In genomic region chr2:30643422-30643821, GRCm38 (mm10) we compare ENCODE assay signal across 16 mouse cellular contexts. TPM values are rescaled to one million over a fixed set of nuclear protein-coding genes. Genes with fewer than 3 reads are reported as not detected.
A peak's percentile ranks its signal among the peaks of the same experiment; 100 is the strongest.
DNase-seq lines count a peak whose midpoint lies in the region; ATAC-seq and TF ChIP-seq lines count a peak whose summit lies in the region.
"Had no signal": no experiment of that assay in that cellular context is flagged by ENCODE, and none has a peak within 500 bp of the region (broad histone marks: within the 10 kb centered on the region; RNA-seq: fewer than 3 reads in every experiment).

No protein-coding gene starts in this region.

- no peak for ATAC-seq in midbrain, embryonic 15.5 days (replicated peaks)
- ATAC-seq in midbrain, postnatal 0 days (ENCODE audit: low FRiP score) = no peak
- no peak for ATAC-seq in embryonic facial prominence, embryonic 12.5 days (ENCODE audit: insufficient number of reproducible peaks, insufficient read depth, low FRiP score, low TSS enrichment)
- no peak for ATAC-seq in hindbrain, embryonic 12.5 days (ENCODE audit: low FRiP score)
- ATAC-seq in neural tube, embryonic 15.5 days (ENCODE audit: low FRiP score) = no peak

- H3K4me3 ChIP-seq in midbrain, embryonic 15.5 days = no peak overlapping the region
- H3K4me3 ChIP-seq in midbrain, postnatal 0 days (ENCODE audit: low read depth, low read length) = no peak overlapping the region
- no peak overlapping the region for H3K4me3 ChIP-seq in embryonic facial prominence, embryonic 12.5 days
- H3K4me3 ChIP-seq in hindbrain, embryonic 12.5 days = no peak overlapping the region
- no peak overlapping the region for H3K4me3 ChIP-seq in neural tube, embryonic 15.5 days (replicated peaks)
- H3K4me3 ChIP-seq: left cerebral cortex, adult 2 months; limb, embryonic 15.5 days had no signal

- no peak overlapping the region for H3K4me2 ChIP-seq in midbrain, embryonic 15.5 days
- no peak overlapping the region for H3K4me2 ChIP-seq in midbrain, postnatal 0 days (ENCODE audit: low read depth, low read length, poor library complexity, severe bottlenecking)
- no peak overlapping the region for H3K4me2 ChIP-seq in embryonic facial prominence, embryonic 12.5 days (replicated peaks)
- H3K4me2 ChIP-seq in hindbrain, embryonic 12.5 days (replicated peaks) = no peak overlapping the region
- no peak overlapping the region for H3K4me2 ChIP-seq in neural tube, embryonic 15.5 days
- H3K4me2 ChIP-seq: limb, embryonic 15.5 days had no signal

- no peaks in the 10 kb centered on the region for H3K27me3 ChIP-seq in midbrain, embryonic 15.5 days (replicated peaks)
- H3K27me3 ChIP-seq in midbrain, postnatal 0 days (ENCODE audit: insufficient read depth, low read length) = no peaks in the 10 kb centered on the region
- H3K27me3 ChIP-seq in embryonic facial prominence, embryonic 12.5 days = no peaks in the 10 kb centered on the region
- no peaks in the 10 kb centered on the region for H3K27me3 ChIP-seq in hindbrain, embryonic 12.5 days
- H3K27me3 ChIP-seq in neural tube, embryonic 15.5 days (replicated peaks) = no peaks in the 10 kb centered on the region
- H3K27me3 ChIP-seq: limb, embryonic 15.5 days had no signal

- no peak overlapping the region for H3K9ac ChIP-seq in midbrain, embryonic 15.5 days
- no peak overlapping the region for H3K9ac ChIP-seq in midbrain, postnatal 0 days (replicated peaks; ENCODE audit: low read length, poor library complexity, severe bottlenecking)
- no peak overlapping the region for H3K9ac ChIP-seq in embryonic facial prominence, embryonic 12.5 days
- H3K9ac ChIP-seq in hindbrain, embryonic 12.5 days = 0 out of 2 replicates have a peak overlapping the region, but pooled peaks have one; percentile 1
- H3K9ac ChIP-seq in neural tube, embryonic 15.5 days (replicated peaks) = no peak overlapping the region

- no peak for TF ChIP-seq CTCF in midbrain, postnatal 0 days (IDR thresholded peaks at IDR 0.05)

- DNase-seq in midbrain, postnatal 0 days (ENCODE audit: low spot score) = no peak
- no peak for DNase-seq in adipocyte (ENCODE audit: low spot score)
- no peak for DNase-seq in c-Kit-positive CD71-positive TER-119-positive erythroid progenitor cells, embryonic 14.5 days (ENCODE audit: low spot score)
- DNase-seq: adrenal gland, postnatal 10 days; cerebellum, postnatal 14 days; heart, postnatal 14 days; kidney, adult 2 months; lung, adult 18-20 months; thymus, postnatal 14 days had no signal

- peaks cover 48% of the 10 kb centered on the region for H3K4me1 ChIP-seq in midbrain, embryonic 15.5 days
- H3K4me1 ChIP-seq in midbrain, postnatal 0 days (ENCODE audit: insufficient read depth, low read length) = peaks cover 16% of the 10 kb centered on the region
- peaks cover 57% of the 10 kb centered on the region for H3K4me1 ChIP-seq in embryonic facial prominence, embryonic 12.5 days
- peaks cover 68% of the 10 kb centered on the region for H3K4me1 ChIP-seq in hindbrain, embryonic 12.5 days
- peaks cover 55% of the 10 kb centered on the region for H3K4me1 ChIP-seq in neural tube, embryonic 15.5 days

- H3K27ac ChIP-seq in midbrain, embryonic 15.5 days = peak overlapping the region; percentile 23; the same call in 1 of the 2 replicates
- no peak overlapping the region for H3K27ac ChIP-seq in midbrain, postnatal 0 days (ENCODE audit: low read depth, low read length)
- 0 out of 2 replicates have a peak overlapping the region, but pooled peaks have one; percentile 18 for H3K27ac ChIP-seq in embryonic facial prominence, embryonic 12.5 days
- peak overlapping the region; percentile 66 for H3K27ac ChIP-seq in hindbrain, embryonic 12.5 days
- H3K27ac ChIP-seq in neural tube, embryonic 15.5 days (replicated peaks) = peak overlapping the region; percentile 37; the same call in 1 of the 2 replicates
- H3K27ac ChIP-seq: left cerebral cortex, adult 2 months; limb, embryonic 15.5 days; macrophage had no signal

- WGBS in midbrain, embryonic 15.5 days = 76% methylated on average over 7 of the region's 7 CpGs
- 78% methylated on average over 7 of the region's 7 CpGs for WGBS in midbrain, postnatal 0 days
- 79% methylated on average over 7 of the region's 7 CpGs for WGBS in embryonic facial prominence, embryonic 12.5 days
- 89% methylated on average over 7 of the region's 7 CpGs for WGBS in hindbrain, embryonic 12.5 days
- 87% methylated on average over 7 of the region's 7 CpGs for WGBS in neural tube, embryonic 15.5 days

- H3K9me3 ChIP-seq in midbrain, embryonic 15.5 days = no peaks in the 10 kb centered on the region
- no peaks in the 10 kb centered on the region for H3K9me3 ChIP-seq in midbrain, postnatal 0 days (ENCODE audit: low read length)
- H3K9me3 ChIP-seq in embryonic facial prominence, embryonic 12.5 days = no peaks in the 10 kb centered on the region
- H3K9me3 ChIP-seq in hindbrain, embryonic 12.5 days (replicated peaks) = no peaks in the 10 kb centered on the region
- no peaks in the 10 kb centered on the region for H3K9me3 ChIP-seq in neural tube, embryonic 15.5 days (replicated peaks)
- H3K9me3 ChIP-seq: limb, embryonic 15.5 days had no signal

- H3K36me3 ChIP-seq in midbrain, embryonic 15.5 days (replicated peaks) = no peaks in the 10 kb centered on the region
- no peaks in the 10 kb centered on the region for H3K36me3 ChIP-seq in midbrain, postnatal 0 days (ENCODE audit: insufficient read depth, low read length)
- no peaks in the 10 kb centered on the region for H3K36me3 ChIP-seq in embryonic facial prominence, embryonic 12.5 days
- no peaks in the 10 kb centered on the region for H3K36me3 ChIP-seq in hindbrain, embryonic 12.5 days
- H3K36me3 ChIP-seq in neural tube, embryonic 15.5 days = no peaks in the 10 kb centered on the region
- H3K36me3 ChIP-seq: limb, embryonic 15.5 days had no signal

RNA-seq across cellular contexts. Expression of gene Cstad, which starts 48.6 kb away (rescaled TPM):
- polyA plus RNA-seq in midbrain, embryonic 15.5 days (2015; fragmentation: Nextera tagmentation; extraction: Ambion mirVana) = 0.51 and 0.63 TPM in 2 replicates
- total RNA-seq in midbrain, postnatal 0 days (2014; rRNA removed) = 0.55 and 2.2 TPM in 2 replicates
- polyA plus RNA-seq in midbrain, postnatal 0 days (2015; fragmentation: Nextera tagmentation; extraction: Ambion mirVana) = 0.64 and 0.70 TPM in 2 replicates
- 0.57 and 1.4 TPM in 2 replicates for polyA plus RNA-seq in embryonic facial prominence, embryonic 12.5 days (2016; fragmentation: Nextera tagmentation; extraction: Ambion mirVana)
- 0.45 and 0.89 TPM in 2 replicates for polyA plus RNA-seq in hindbrain, embryonic 12.5 days (2016; fragmentation: Nextera tagmentation; extraction: Ambion mirVana)
- polyA plus RNA-seq in neural tube, embryonic 15.5 days (2015; fragmentation: Nextera tagmentation; extraction: Ambion mirVana) = 0.31 and 0.83 TPM in 2 replicates
